Mouse (Mus musculus): Measurements from ENCODE around the gene Smoc2. TPM values are rescaled to one million over a fixed set of nuclear protein-coding genes. Genes with fewer than 3 reads are reported as not detected.

The Smoc2 gene
- total and polyA plus RNA-seq, 3 experiments = 30.5 to 108 (median 44.2) TPM

GRCm38 (mm10) chr17:14277310-14277709 lies 2.0 kb upstream of the Smoc2 start:
- no peak for DNase-seq

DNA sequence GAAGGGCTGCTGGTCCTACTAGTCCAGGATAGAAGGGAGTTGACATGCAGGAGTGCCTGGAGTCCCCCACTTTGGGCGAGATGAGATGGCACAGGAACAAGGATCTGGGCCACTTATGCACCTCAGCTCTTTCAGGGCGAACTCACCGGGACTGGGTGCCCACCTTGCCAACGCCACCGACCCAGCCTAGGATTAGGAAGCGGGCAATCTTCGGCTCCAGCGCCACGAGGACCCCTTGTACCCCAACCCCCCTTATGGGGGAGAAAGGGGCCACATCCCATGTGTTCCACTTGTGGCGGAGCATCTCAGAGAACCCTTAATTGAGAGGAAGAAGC lies 627 bp downstream of the Smoc2 start:
- DNase-seq = no peak

- DNase-seq = no peak
Observed at GRCm38 (mm10) chr17:14280425-14280833, 1.1 kb downstream of the Smoc2 start.

- peak; percentile 74 for DNase-seq
Observed at GRCm38 (mm10) chr17:14288015-14288616, 8.8 kb downstream of the Smoc2 start.

GRCm38 (mm10) chr17:14293617-14294016 lies 14.3 kb downstream of the Smoc2 start:
- DNase-seq = no peak

- peak; percentile 42 for DNase-seq
Observed at GRCm38 (mm10) chr17:14295146-14295545, 15.8 kb downstream of the Smoc2 start.

- no peak for DNase-seq
Observed at GRCm38 (mm10) chr17:14300361-14300760, 21.1 kb downstream of the Smoc2 start.

DNA sequence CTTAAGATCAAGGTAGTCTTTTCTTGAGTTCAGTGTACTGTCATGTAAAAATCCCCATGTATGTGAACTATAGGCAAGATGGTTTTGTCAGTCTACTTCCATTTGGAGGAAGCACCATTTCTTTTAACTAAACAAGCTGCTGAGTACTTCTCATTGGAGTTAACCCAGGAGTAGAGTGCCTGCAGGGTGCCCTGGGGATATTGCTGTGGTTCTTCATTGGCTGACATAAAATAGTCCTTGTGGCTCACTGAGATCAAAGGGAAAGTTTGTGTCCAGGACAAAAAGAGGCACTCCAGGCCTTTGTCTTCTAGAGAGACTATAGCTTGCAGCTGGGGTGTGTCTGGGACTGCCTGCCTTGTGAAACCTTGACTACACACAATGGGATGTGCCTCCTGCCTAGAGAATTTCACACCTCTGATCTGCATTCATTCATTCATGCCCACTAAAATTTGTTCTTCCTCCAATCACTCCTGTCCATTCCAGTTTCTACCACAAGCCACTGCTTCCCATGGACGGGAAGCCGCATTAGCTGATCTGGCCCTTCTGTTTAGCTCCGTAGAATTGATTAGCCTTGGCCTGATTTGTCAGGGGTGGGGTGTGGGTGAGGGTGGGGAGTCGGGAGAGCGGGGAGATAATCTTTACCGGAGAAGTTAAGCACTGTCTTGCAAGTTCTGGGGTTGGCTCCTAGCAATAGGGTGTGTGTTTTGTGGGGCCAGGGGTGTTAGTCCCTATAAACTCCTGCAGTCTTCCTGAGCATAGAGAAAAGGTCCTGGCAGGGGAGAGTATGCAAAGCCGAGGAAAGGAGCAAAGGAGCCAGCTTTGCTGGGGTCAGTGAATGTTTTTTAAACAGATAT lies 22.4 kb downstream of the Smoc2 start:
- DNase-seq = no peak

DNA sequence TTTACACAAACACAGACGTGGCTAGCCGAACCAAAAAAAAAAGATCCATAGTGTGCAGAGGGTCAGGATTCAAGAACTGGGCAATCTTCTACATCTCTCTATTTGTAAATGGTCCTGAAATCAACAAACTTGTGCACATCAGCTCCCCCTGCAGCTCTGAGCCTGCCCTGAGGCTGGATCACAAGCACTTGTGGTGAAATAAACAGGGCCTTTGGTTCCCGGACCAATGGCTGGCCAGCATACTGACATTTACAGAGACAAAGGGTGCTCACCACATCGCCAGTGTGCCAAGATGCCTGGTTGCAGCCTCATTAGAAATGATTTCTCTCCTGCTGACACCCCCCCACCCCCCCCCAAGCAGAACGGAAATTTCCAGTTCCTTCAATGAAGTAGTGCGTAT lies 23.1 kb downstream of the Smoc2 start:
- DNase-seq = no peak

DNA sequence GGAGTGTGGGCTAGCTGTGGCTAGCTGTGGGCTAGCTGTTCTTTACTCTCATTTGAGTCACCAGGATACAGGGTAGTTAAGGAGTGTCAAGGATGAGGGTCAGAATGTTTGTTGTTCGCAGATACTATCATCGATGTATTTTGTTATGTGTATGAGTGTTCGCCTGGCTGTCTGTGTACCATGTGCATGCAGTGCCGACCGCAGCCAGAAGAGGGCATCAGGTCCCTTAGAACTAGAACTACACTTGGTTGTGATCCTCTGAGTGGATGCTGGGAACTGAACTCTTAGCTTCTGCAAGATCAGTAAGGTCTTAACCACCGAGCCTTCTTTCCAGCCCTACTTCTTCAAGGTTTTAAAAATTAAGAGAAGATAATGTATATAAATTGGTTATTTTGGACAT lies 24.4 kb downstream of the Smoc2 start:
- DNase-seq = no peak

- no peak for DNase-seq
Observed at GRCm38 (mm10) chr17:14309884-14310283, 30.6 kb downstream of the Smoc2 start.

DNA sequence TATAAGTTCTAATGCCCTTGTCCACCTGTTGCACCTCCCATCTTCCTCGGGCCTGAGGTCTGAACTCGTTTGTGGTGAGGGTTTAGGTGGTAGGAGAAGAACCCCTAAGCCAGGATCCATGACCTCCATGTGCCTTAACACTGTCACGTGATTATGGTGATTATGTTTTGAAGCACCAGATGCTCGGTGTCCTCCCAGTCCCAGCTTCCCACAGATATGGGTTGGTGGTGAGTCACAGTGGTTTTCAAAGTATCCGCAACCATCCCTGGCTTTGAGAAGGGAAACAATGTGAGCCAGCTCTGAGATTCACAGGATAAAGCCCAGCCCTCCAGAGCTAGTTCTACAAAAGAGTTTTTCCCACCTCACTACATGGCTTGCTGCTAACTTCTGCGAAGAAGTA lies 33.1 kb downstream of the Smoc2 start:
- no peak for DNase-seq

- no peak for DNase-seq
Observed at GRCm38 (mm10) chr17:14314308-14314707, 35.0 kb downstream of the Smoc2 start.

DNA sequence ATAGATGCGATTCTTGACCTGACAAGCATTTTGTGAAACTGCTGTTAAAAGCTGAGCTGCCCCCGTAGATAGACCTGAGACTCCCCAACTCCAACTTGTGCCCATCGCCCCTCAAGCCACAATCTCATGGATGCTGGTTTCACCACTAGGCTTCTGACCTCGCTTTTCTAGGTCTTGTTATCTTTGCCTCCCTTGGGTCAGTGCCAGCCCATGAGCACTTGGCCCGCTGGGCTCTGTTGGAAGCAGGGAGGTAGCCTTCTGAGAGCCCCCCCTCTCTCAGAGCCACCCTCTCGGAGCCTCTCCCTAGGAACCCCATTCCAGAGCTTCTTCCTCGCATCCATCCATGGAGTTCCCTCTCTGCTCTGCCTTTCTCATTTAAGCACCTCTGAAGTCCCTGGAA lies 37.2 kb downstream of the Smoc2 start:
- DNase-seq = no peak

DNA sequence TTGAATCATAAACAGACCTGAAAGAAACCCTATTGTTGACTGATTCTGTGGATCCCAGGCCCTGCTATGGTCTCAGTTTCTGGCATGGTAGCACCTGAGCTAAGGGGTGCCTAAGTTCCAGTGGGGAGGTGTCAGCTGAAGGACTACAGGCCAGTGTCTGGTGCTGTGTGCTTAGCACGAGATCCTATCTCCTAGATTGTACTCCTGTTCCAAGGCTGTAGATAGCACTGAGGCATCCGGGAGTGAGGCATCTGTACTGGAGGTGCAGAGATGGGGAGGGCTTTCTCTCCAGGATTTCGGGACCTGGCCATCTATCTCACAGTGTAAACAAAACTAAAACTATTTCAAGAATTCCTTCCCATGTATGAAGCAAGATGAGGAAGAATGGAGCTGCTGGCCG lies 38.1 kb downstream of the Smoc2 start:
- no peak for DNase-seq

GRCm38 (mm10) chr17:14326156-14326555 lies 46.9 kb downstream of the Smoc2 start:
- DNase-seq = no peak

DNA sequence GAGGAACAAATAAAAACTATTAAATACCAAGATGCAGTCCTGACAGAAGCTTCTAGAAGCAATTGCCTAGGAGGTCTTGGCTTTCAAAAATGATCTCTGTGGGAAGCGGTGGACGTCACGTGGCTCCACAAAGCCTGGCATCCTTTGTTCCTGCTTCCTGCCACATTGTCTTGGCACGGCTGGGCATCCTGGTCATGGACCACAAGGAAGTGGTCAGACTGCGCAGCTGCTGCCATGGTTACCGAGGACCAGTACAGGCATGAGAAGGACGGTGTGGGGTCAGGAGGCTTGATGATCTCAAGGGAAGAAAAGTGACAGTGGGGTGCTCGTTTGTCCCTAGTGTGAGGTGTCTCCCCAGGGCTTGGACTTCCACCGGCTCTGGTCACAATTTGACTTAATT lies 48.7 kb downstream of the Smoc2 start:
- DNase-seq = no peak

GRCm38 (mm10) chr17:14330498-14330897 lies 51.2 kb downstream of the Smoc2 start:
- no peak for DNase-seq

DNA sequence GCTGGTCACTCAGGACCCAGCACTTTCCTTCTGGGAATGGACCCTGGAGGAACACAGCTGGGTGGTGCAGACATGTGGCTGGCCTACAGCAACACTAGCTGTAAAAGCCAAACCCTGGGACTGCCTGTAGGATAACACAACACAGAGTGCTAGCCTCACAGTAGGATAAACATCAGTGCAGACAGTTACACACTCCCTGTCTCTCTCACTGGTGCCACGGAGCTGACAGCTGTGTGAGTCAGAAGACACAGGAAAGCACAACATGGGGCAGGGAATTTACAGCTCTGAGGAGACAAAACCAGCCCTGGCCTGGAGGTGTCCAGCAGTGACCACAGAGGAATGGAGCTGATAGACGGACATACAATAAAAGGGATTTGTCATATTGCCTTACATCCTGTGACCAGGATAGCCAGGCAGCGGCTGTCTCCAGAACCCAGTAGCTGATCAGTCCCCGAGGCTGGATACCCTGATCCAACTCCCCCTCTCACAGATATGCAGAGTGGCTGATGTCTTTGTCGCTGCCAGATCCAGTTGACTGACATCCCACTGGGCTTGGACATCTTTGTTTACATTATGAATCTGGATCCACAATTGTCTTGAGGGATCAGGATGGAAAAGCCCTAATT lies 60.7 kb downstream of the Smoc2 start:
- no peak for DNase-seq

DNA sequence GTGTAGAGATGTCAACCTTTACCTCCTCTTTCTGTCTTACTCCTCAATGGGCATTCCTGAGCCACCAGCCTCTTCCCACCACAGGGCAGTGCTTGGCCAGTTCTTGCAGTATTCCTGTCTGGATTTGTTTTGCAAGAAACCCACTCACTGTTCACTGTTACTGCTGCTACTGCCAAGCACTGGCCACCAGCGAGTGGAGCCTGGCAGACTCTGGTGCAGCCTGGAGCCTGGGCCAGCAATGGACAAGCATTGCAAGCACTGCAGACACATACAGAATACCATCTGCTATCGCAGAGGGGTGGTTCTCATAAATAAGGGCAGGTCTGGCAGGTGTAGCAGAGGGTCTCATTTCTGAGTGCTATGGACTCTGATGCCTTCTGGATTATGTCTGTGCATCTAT lies 61.4 kb downstream of the Smoc2 start:
- DNase-seq = no peak

GRCm38 (mm10) chr17:14342511-14342910 lies 63.2 kb downstream of the Smoc2 start:
- DNase-seq = no peak

- no peak for DNase-seq
Observed at GRCm38 (mm10) chr17:14343442-14343841, 64.1 kb downstream of the Smoc2 start.

DNA sequence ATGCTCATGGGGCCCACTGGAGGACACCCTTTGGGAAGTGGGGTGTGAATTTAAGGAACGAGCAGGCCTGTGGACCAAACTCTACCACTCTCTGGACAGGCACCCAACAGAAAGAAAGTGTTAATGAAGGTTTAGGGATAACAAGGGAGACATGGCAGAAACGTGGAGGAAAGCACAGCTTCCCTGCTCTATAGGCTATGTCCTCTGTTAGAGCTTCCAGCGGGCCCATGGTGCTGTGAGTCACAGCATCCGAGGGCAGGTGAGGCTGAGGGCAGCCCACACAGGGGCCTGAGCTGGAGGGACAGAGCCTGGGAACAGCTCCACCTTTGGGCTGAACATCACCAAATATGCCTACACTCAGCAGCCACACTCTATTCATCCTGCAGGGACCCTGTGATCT lies 66.2 kb downstream of the Smoc2 start:
- no peak for DNase-seq

DNA sequence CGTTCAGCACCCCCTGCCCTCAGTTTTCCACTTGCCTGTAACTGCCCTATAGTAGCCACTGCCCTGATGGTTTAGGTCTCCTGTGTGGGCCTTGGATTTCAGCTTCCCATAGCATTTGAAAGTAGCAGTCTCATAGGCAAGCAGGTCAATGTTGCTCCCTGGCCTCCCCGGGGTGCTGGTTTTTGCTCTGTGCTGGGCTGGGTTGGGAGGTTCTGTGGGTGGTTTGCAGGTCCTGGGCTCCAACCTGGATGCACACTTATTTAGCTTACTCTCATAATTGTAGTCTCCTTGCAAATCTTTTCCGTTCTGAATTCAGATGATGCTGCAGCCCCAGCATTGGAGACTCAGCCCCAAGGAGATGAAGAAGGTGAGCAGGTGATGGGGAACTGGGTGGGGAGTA lies 67.6 kb downstream of the Smoc2 start:
- no peak for DNase-seq
